Mouse (Mus musculus) spleen, adult 2 months (tissue): ENCODE data around the gene Gm45623.

Experiments used
- CTCF ChIP-seq: fragments of 200-500 bp; IDR thresholded peaks from 2 replicates; pipeline ENCODE4 v1.5.1; 2011; ENCODE audit warnings: mild to moderate bottlenecking, inconsistent platforms; ENCODE audit not compliant: insufficient read depth, insufficient read length, insufficient replicate concordance; ENCODE audit errors: extremely low read depth
- POLR2A ChIP-seq: fragments of 200-500 bp; IDR thresholded peaks from 2 replicates; pipeline ENCODE4 v1.6.1; 2011; ENCODE audit warnings: low read depth, low read length, inconsistent platforms

GRCm38 (mm10) chr13:56773262-56773870, 19.7 kb upstream of the Gm45623 start:
- TF ChIP-seq CTCF = no peak
- no peak for TF ChIP-seq POLR2A
